Mouse (Mus musculus) adrenal gland, postnatal 10 days (tissue): Measurements from ENCODE around the gene Bmpr2. TPM values are rescaled to one million over a fixed set of nuclear protein-coding genes. Genes with fewer than 3 reads are reported as not detected.
A peak's percentile ranks its signal among the peaks of the same experiment; 100 is the strongest.

Experiments
- DNase-seq: peaks from one replicate; pipeline ENCODE4 v3.0.0; 2021; ENCODE audit warnings: mixed read lengths
- total RNA-seq, 2 experiments: library from RNA; stranded (reverse); gene quantifications; 2 replicates each; pipeline ENCODE4 v1.2.3; 2021

Bmpr2 gene
- total RNA-seq, 2 experiments from 2014 or later: 49.2 to 55.0 TPM

- no peak for DNase-seq
Observed at GRCm38 (mm10) chr1:59899679-59900078, 136.5 kb downstream of the Bmpr2 start.

- no peak for DNase-seq
Observed at GRCm38 (mm10) chr1:59901082-59901876, 138.1 kb downstream of the Bmpr2 start.

- no peak for DNase-seq
Observed at GRCm38 (mm10) chr1:59902634-59903033, 139.4 kb downstream of the Bmpr2 start.

GRCm38 (mm10) chr1:59904630-59905295, 141.6 kb downstream of the Bmpr2 start:
- no peak for DNase-seq

- no peak for DNase-seq
Observed at GRCm38 (mm10) chr1:59905916-59906315, 142.7 kb downstream of the Bmpr2 start.

GRCm38 (mm10) chr1:59906819-59907521, 143.8 kb downstream of the Bmpr2 start:
- DNase-seq: no peak

GRCm38 (mm10) chr1:59907700-59908099, 144.5 kb downstream of the Bmpr2 start:
- DNase-seq: no peak

- no peak for DNase-seq
Observed at GRCm38 (mm10) chr1:59910941-59911340, 147.7 kb downstream of the Bmpr2 start.

GRCm38 (mm10) chr1:59912413-59913157, 149.4 kb downstream of the Bmpr2 start, which contains the start of gene Fam117b:
Gene Fam117b (plus strand): TSS chr1:59913006.
- peak; percentile 99 for DNase-seq

- DNase-seq: peak; percentile 63
Observed at GRCm38 (mm10) chr1:59913195-59913868, 150.1 kb downstream of the Bmpr2 start.

GRCm38 (mm10) chr1:59913869-59914225, 150.6 kb downstream of the Bmpr2 start:
- no peak for DNase-seq

- no peak for DNase-seq
Observed at GRCm38 (mm10) chr1:59914799-59915198, 151.6 kb downstream of the Bmpr2 start.

- DNase-seq: peak; percentile 24
Observed at GRCm38 (mm10) chr1:59915843-59916610, 152.8 kb downstream of the Bmpr2 start.

GRCm38 (mm10) chr1:59917401-59917800, 154.2 kb downstream of the Bmpr2 start:
- DNase-seq: no peak

GRCm38 (mm10) chr1:59918075-59918474, 154.9 kb downstream of the Bmpr2 start:
- DNase-seq: no peak

- no peak for DNase-seq
Observed at GRCm38 (mm10) chr1:59923201-59923600, 160.0 kb downstream of the Bmpr2 start.

- DNase-seq: no peak
Observed at GRCm38 (mm10) chr1:59923673-59924072, 160.5 kb downstream of the Bmpr2 start.

GRCm38 (mm10) chr1:59924411-59924810, 161.2 kb downstream of the Bmpr2 start:
- no peak for DNase-seq

- no peak for DNase-seq
Observed at GRCm38 (mm10) chr1:59926021-59926672, 162.9 kb downstream of the Bmpr2 start.

GRCm38 (mm10) chr1:59927131-59927680, 164.0 kb downstream of the Bmpr2 start:
- DNase-seq: no peak
